Mouse (Mus musculus) liver, embryonic 11.5 days (tissue): ENCODE results near the gene Fa2h. TPM values are rescaled to one million over a fixed set of nuclear protein-coding genes. Genes with fewer than 3 reads are reported as not detected.

Experiments used
- ATAC-seq: fragments of 200-750 bp; cut with Nextera tagmentation; replicated peaks from 2 replicates; pipeline ENCODE4 v1.8.0; 2017; ENCODE audit warnings: moderate number of reproducible peaks, mild to moderate bottlenecking, moderate TSS enrichment, moderate library complexity; ENCODE audit not compliant: low FRiP score
- DNase-seq: peaks from one replicate; pipeline ENCODE4 v3.0.0-alpha.2; 2017; ENCODE audit warnings: low spot score
- H3K27ac ChIP-seq: fragments of 300-500 bp; sonication (generic); 2 replicates; pipeline ENCODE4 v1.5.1; 2014; ENCODE audit warnings: mild to moderate bottlenecking, low read depth, low read length, control low read depth
- H3K27me3 ChIP-seq: fragments of 300-500 bp; sonication (generic); replicated peaks from 2 replicates; pipeline ENCODE4 v1.6.1; 2014; ENCODE audit warnings: low read length, mixed read lengths; ENCODE audit not compliant: control insufficient read depth, insufficient read depth
- H3K36me3 ChIP-seq: fragments of 300-500 bp; sonication (generic); 2 replicates; pipeline ENCODE4 v1.6.1; 2014; ENCODE audit warnings: mild to moderate bottlenecking, low read length, moderate library complexity, mixed read lengths; ENCODE audit not compliant: control insufficient read depth, insufficient read depth
- H3K4me1 ChIP-seq: fragments of 300-500 bp; sonication (generic); replicated peaks from 2 replicates; pipeline ENCODE4 v1.6.1; 2014; ENCODE audit warnings: low read length, mixed read lengths; ENCODE audit not compliant: control insufficient read depth, insufficient read depth
- H3K4me2 ChIP-seq: fragments of 300-500 bp; sonication (generic); 2 replicates; pipeline ENCODE4 v1.6.1; 2014; ENCODE audit warnings: mild to moderate bottlenecking, control low read depth, moderate library complexity
- H3K4me3 ChIP-seq: fragments of 300-500 bp; sonication (generic); 2 replicates; pipeline ENCODE4 v1.5.1; 2014; ENCODE audit warnings: low read depth, low read length, control low read depth
- H3K9ac ChIP-seq: fragments of 300-500 bp; sonication (generic); 2 replicates; pipeline ENCODE4 v1.6.1; 2014; ENCODE audit warnings: low read depth, low read length, control low read depth
- H3K9me3 ChIP-seq: fragments of 300-500 bp; sonication (generic); 2 replicates; pipeline ENCODE4 v1.6.1; 2016; ENCODE audit warnings: low read length, inconsistent platforms, mixed read lengths; ENCODE audit not compliant: control insufficient read depth
- WGBS: fragments of 180-500 bp; shearing (Covaris S2); extraction: QIAGEN DNeasy Blood & Tissue Kit; methylation state at CpG from one replicate; pipeline ENCODE4 v1.1.7; 2014; 5-methylcytosine and 5-hydroxymethylcytosine counted together
- polyA plus RNA-seq: library from polyadenylated mRNA; unstranded; fragments of >200 nt; fragmentation: Nextera tagmentation; extraction: Ambion mirVana; gene quantifications from 2 replicates; pipeline ENCODE4 v1.2.1, GENCODE M21; 2014

Gene Fa2h
- polyA plus RNA-seq, 1 experiment from 2014 or later: not detected

DNA sequence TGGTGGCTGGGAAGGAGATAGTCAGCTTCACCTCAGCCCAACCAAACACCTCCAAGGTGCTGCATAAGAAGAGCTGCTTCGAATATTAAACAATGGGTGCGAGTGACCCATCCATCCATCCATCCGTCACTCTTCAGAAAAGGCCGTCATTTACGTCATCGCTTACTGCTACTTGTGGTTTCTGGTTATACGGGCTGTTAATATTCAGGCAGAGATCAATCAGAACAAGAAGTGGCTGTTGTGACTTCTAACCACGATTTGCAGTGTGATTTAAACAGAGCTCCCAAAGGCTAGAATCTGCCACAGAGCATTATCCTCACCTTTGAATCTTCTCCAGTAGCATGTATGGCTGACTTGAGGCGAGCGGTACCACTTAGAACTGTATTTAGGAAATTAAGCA is 23.6 kb upstream of the Fa2h start:
- DNase-seq (no peak), ATAC-seq (no peak)
- no peak overlapping the region for H3K9ac ChIP-seq
- 77% methylated on average over 10 of the region's 10 CpGs for WGBS
- no peaks in the 10 kb centered on the region for H3K9me3 ChIP-seq
- H3K4me3 ChIP-seq: no peak overlapping the region
- no peak overlapping the region for H3K4me2 ChIP-seq
- H3K4me1 ChIP-seq: no peaks in the 10 kb centered on the region
- H3K27me3 ChIP-seq: no peaks in the 10 kb centered on the region
- no peaks in the 10 kb centered on the region for H3K36me3 ChIP-seq
- H3K27ac ChIP-seq: no peak overlapping the region

DNA sequence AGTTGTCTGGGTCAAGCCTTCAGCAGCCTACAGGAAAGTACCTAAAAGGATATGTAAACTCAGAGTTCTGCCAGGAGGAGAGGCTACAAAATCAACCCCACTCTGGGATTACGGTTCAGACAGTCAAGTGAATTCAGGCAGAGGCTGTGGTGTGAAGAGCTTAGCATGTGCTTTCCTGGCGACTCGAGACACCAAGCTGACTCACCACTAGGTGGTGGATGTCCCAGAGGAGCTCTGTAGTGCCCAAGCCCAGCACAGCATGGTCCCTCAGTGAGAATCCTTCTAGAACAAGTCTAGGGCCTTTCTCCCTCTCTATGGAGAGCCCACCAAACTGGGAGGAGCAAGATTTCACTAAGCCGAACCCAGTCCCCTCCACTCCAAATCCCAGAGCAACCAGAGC is 9.8 kb upstream of the Fa2h start:
- H3K4me3 ChIP-seq: no peak overlapping the region
- H3K9me3 ChIP-seq: no peaks in the 10 kb centered on the region
- no peaks in the 10 kb centered on the region for H3K4me1 ChIP-seq
- DNase-seq: no peak
- H3K4me2 ChIP-seq: no peak overlapping the region
- H3K9ac ChIP-seq: no peak overlapping the region
- 41% methylated on average over 4 of the region's 4 CpGs for WGBS
- H3K36me3 ChIP-seq: no peaks in the 10 kb centered on the region
- H3K27me3 ChIP-seq: peaks cover 2% of the 10 kb centered on the region
- no peak overlapping the region for H3K27ac ChIP-seq
- no peak for ATAC-seq

DNA sequence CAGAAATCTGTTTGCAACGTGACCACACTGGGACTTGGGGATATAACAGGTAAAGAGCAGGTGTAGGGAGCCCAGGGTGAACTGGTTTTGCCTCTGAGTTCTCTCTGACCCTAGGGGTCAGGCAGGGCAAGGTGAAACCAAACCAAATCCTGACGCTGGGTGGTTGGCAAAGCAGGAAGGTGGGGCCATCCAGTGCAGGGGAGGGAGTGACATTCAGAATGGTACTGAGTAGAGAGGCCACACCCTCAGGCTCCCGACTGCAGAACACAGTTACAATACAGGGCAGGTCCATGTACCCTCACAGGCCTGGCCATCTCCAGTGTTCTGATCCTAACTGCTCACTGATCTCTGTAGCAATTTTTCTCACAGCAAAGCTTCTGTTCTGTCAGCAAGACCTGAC is 2.4 kb downstream of the Fa2h start:
- 14% methylated on average over 3 of the region's 3 CpGs for WGBS
- no peaks in the 10 kb centered on the region for H3K36me3 ChIP-seq
- peaks cover 59% of the 10 kb centered on the region for H3K27me3 ChIP-seq

DNA sequence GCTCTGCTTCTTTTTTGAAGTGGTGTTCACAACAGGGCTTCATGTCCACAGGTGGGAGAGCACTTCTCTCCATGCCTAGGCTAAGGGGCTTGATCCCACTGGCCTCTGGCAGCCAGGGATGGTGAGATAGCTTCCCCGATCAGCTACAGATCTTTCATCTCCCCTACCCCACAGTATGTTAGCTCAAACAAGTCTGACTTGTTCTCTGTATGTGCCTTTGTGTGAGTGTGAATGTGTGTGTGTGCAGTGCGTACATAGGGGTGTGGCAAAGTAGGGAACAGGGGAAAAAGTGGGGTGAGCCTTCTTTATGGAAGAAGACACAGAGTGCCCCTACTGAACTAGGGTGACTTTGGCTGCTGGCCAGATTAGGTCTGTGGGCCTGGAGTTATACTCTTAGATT is 2.8 kb downstream of the Fa2h start:
- no peak overlapping the region for H3K4me3 ChIP-seq
- no peak overlapping the region for H3K27ac ChIP-seq
- ATAC-seq: no peak
- 72% methylated on average over 2 of the region's 2 CpGs for WGBS
- no peak overlapping the region for H3K9ac ChIP-seq
- no peak overlapping the region for H3K4me2 ChIP-seq
- H3K4me1 ChIP-seq: peaks cover 8% of the 10 kb centered on the region
- no peaks in the 10 kb centered on the region for H3K9me3 ChIP-seq
- no peak for DNase-seq
- H3K36me3 ChIP-seq: no peaks in the 10 kb centered on the region
- H3K27me3 ChIP-seq: peaks cover 56% of the 10 kb centered on the region

More for the DNA sequence above, 2.4 kb downstream of the Fa2h start:
- Histone ChIP-seq H3K4me1 (peaks cover 8% of the 10 kb centered on the region), H3K9ac (no peak overlapping the region), H3K9me3 (no peaks in the 10 kb centered on the region), H3K4me2 (no peak overlapping the region), H3K4me3 (no peak overlapping the region), H3K27ac (no peak overlapping the region)
- ATAC-seq (no peak), DNase-seq (no peak)

DNA sequence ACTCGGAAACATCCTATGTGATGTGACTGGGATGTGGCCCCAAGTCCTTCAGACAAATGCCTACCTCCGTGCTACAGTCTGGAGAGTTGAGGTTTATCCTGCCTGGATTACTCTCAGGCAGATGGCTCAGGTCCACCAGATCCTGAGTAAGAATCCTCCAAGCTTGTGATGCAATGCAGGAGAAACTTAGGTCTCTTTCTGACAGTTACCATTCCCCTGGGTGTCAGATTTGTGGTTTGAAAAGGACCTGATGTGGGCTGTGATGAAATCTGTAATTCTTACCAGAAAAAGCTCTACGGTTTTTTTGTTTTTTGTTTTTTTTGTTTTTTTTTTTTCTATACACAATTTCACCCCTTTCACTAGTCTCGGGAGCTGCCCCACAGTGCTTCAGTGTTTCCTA is 4.0 kb downstream of the Fa2h start:
- Histone ChIP-seq H3K4me2 (no peak overlapping the region), H3K36me3 (no peaks in the 10 kb centered on the region), H3K27me3 (peaks cover 49% of the 10 kb centered on the region), H3K27ac (no peak overlapping the region), H3K4me3 (no peak overlapping the region), H3K4me1 (peaks cover 8% of the 10 kb centered on the region), H3K9ac (no peak overlapping the region), H3K9me3 (no peaks in the 10 kb centered on the region)
- ATAC-seq (no peak), DNase-seq (no peak)
- WGBS: 65% methylated on average over 4 of the region's 4 CpGs

DNA sequence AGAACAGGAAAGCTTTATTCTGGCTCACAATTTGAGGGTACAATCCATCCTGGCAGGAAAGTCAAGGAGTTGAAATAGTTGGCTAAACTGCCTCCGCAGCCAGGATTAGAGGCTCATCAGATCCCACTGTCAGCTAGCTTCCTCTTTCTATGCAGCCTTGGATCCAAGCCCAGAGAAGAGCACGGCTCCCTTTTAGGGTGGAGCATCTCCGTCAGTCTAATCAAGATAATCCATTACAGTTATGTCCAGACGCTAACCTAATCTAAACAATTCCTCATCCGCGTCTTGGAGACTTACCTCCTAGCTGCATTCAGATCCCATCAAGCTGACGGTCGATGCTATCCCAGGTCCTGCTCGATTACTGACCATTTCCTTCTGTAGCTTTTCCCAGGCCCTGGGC is 7.7 kb downstream of the Fa2h start:
- no peak overlapping the region for H3K27ac ChIP-seq
- H3K4me3 ChIP-seq: no peak overlapping the region
- no peaks in the 10 kb centered on the region for H3K4me1 ChIP-seq
- no peak overlapping the region for H3K9ac ChIP-seq
- peaks cover 15% of the 10 kb centered on the region for H3K27me3 ChIP-seq
- DNase-seq (no peak), ATAC-seq (no peak)
- WGBS: 60% methylated on average over 9 of the region's 9 CpGs
- H3K9me3 ChIP-seq: no peaks in the 10 kb centered on the region
- no peak overlapping the region for H3K4me2 ChIP-seq
- no peaks in the 10 kb centered on the region for H3K36me3 ChIP-seq

DNA sequence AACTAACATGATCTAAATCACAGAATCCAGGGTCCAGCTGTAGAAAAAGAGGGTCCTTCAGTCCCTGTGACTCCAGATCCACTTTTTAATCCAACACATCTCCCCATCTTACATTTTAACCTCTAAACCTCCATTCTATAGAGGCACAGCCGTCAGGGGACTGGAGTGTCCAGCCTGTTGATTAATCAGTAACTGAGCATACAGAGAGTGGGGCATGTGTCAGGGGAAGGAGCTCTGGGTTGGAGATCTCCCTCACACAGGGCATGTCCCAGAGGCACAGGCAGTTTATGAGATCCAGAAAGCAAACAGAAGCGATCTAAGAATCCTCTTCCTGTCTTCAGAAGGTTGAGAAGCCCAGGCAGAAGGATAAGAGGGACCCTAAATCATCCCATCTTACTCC is 9.0 kb downstream of the Fa2h start:
- Histone ChIP-seq H3K27me3 (peaks cover 6% of the 10 kb centered on the region; the same call in 1 of the 2 replicates), H3K4me2 (no peak overlapping the region), H3K4me3 (no peak overlapping the region), H3K9ac (no peak overlapping the region), H3K36me3 (no peaks in the 10 kb centered on the region), H3K4me1 (no peaks in the 10 kb centered on the region), H3K27ac (no peak overlapping the region), H3K9me3 (no peaks in the 10 kb centered on the region)
- WGBS: 24% methylated on average over 2 of the region's 2 CpGs
- DNase-seq (no peak), ATAC-seq (no peak)

DNA sequence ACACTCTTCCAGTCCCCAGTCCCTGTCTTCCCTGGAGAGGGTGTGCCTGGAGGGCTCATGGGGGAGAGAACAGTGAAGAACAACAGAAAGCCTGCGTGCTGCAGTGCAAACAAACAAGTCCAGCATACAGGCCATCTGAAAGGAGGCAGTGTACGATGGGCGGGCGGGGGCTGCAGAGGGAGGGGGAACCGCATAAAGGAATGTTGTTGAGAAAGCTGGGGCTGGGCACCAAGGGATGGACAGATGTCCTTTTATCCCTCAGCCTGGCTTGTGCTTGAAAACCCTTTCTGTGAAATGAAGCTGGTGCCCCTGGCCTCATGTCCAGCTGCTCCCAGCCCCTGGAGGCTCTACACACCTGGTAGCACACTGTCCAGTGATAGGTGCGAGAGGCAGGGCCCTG is 18.4 kb downstream of the Fa2h start:
- Histone ChIP-seq H3K36me3 (no peaks in the 10 kb centered on the region), H3K27me3 (0 out of 2 replicates have a peak, but pooled peaks cover 2% of the 10 kb centered on the region), H3K9ac (no peak overlapping the region), H3K4me1 (no peaks in the 10 kb centered on the region), H3K4me3 (no peak overlapping the region), H3K4me2 (no peak overlapping the region), H3K9me3 (no peaks in the 10 kb centered on the region), H3K27ac (no peak overlapping the region)
- ATAC-seq (no peak), DNase-seq (no peak)
- 76% methylated on average over 6 of the region's 6 CpGs for WGBS

DNA sequence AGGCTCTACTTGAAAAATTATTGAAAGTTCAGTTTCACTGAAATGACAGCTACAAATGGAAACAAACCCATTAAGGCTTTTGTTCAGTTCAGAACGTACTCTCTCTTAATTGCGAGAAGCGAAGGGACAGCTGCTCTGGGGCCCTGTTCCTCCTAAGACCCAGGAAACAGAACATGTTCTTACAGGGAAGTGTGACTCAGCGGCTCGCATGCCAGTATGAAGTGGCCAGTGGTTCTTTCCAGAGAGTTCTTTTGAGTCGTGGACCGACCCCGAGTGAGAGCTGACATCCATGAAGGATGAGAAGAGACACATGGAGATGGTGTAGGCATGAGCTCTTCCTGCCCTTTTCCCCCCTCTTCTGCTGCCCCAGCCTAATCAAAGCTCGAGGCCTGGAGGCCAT is 23.9 kb downstream of the Fa2h start:
- Histone ChIP-seq H3K4me1 (no peaks in the 10 kb centered on the region), H3K36me3 (no peaks in the 10 kb centered on the region), H3K9me3 (no peaks in the 10 kb centered on the region), H3K9ac (no peak overlapping the region), H3K4me2 (no peak overlapping the region), H3K4me3 (no peak overlapping the region), H3K27me3 (0 out of 2 replicates have a peak, but pooled peaks cover 2% of the 10 kb centered on the region), H3K27ac (no peak overlapping the region)
- no peak for ATAC-seq
- WGBS: 76% methylated on average over 9 of the region's 9 CpGs
- no peak for DNase-seq
